Mouse (Mus musculus): ENCODE data around the gene Zfhx3. TPM values are rescaled to one million over a fixed set of nuclear protein-coding genes. Genes with fewer than 3 reads are reported as not detected.

Gene Zfhx3
- polyA plus RNA-seq, 1 experiment from 2014 or later: 8.2 TPM

DNA sequence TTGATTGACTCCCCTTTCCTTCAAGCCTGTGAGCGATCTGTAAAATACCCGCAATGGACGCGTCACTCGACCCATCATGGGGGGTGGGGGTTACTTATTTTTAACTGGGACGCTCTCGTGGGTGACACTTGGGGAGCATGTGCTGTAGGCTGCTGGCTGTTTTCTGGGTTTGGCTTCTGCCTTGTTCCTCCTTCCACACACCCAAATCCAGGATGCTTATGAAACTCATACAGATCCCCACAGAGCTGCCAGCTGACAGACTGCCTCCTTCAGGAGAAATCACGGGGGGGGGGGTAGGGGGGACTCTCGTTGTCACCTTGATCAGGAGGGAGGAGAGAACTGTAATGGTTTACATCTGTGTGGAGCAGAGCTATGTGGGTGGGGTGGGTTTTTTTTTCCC, 966.6 kb downstream of the Zfhx3 start:
- Histone ChIP-seq H3K27ac (ENCODE audit: low read length) (no peak overlapping the region), H3K9ac (replicated peaks; ENCODE audit: low read depth) (no peak overlapping the region), H3K4me1 (ENCODE audit: insufficient read depth, low read depth, low read length) (no peaks in the 10 kb centered on the region; the same call in 1 of the 2 replicates), H3K27me3 (replicated peaks; ENCODE audit: insufficient read depth, low read length) (no peaks in the 10 kb centered on the region), H3K4me2 (replicated peaks; ENCODE audit: low read depth, low read length) (no peak overlapping the region), H3K36me3 (ENCODE audit: insufficient read depth, low read length) (no peaks in the 10 kb centered on the region), H3K9me3 (ENCODE audit: low read length) (no peaks in the 10 kb centered on the region), H3K4me3 (ENCODE audit: low read depth, low read length) (no peak overlapping the region)
- no peak for DNase-seq (ENCODE audit: low spot score)
- WGBS: 75% methylated on average over 9 of the region's 9 CpGs
- no peak for ATAC-seq
- TF ChIP-seq CTCF (IDR thresholded peaks at IDR 0.05) (no peak), EP300 (IDR thresholded peaks at IDR 0.05) (no peak)

DNA sequence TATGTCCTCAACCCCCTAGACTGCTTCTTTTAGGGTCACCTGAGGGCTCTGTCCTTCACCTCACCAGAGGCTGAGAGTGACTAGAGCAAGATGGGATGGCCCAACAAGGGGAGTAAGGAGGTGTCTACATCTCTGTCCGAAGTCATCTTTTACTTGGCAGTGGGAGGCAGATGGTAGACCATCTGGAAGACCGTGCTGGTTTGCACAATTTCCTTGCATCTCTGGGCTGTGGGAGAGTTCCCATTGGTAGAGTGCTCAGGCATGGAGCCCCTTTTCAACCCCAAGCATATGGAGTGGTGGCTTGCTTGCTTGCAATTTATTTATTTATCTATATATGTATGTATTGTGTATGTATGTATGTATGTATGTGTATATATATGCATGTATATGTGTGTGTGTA, 967.0 kb downstream of the Zfhx3 start:
- no peak for TF ChIP-seq EP300 (IDR thresholded peaks at IDR 0.05)
- no peak for ATAC-seq
- WGBS: 59% methylated on average over 2 of the region's 2 CpGs
- Histone ChIP-seq H3K4me3 (ENCODE audit: low read depth, low read length) (no peak overlapping the region), H3K9me3 (ENCODE audit: low read length) (no peaks in the 10 kb centered on the region), H3K4me1 (ENCODE audit: insufficient read depth, low read depth, low read length) (no peaks in the 10 kb centered on the region; the same call in 1 of the 2 replicates), H3K36me3 (ENCODE audit: insufficient read depth, low read length) (no peaks in the 10 kb centered on the region), H3K27me3 (replicated peaks; ENCODE audit: insufficient read depth, low read length) (no peaks in the 10 kb centered on the region), H3K4me2 (replicated peaks; ENCODE audit: low read depth, low read length) (no peak overlapping the region), H3K9ac (replicated peaks; ENCODE audit: low read depth) (no peak overlapping the region), H3K27ac (ENCODE audit: low read length) (no peak overlapping the region)
- no peak for DNase-seq (ENCODE audit: low spot score)

DNA sequence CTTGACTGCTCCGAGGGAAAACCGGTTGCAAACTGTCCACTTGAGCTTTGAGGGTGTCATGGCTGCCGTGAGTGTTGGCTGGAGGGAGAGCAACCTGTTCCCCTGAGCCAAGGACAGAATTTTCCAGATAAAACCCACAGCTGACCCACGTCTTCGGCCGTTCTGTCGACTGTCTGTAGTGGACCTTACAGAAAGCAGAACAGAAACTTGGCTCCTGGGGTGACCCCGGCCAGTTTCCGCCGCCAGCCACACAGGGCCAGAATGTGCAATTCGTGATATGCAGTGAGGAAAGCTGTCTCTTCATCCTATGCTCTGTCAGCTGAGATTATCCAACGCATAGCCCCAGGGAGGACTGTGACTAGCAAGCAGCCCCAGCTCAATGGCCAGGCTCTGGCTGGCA, 968.4 kb downstream of the Zfhx3 start:
- peak; percentile 22 for DNase-seq (ENCODE audit: low spot score)
- no peak overlapping the region for H3K9ac ChIP-seq (replicated peaks; ENCODE audit: low read depth)
- no peak overlapping the region for H3K4me3 ChIP-seq (ENCODE audit: low read depth, low read length)
- TF ChIP-seq EP300 (IDR thresholded peaks at IDR 0.05): no peak
- TF ChIP-seq CTCF (IDR thresholded peaks at IDR 0.05): no peak
- peaks cover 5% of the 10 kb centered on the region; the same call in 1 of the 2 replicates for H3K4me1 ChIP-seq (ENCODE audit: insufficient read depth, low read depth, low read length)
- ATAC-seq: peak; percentile 15; the same call in 1 of the 2 replicates
- H3K4me2 ChIP-seq (replicated peaks; ENCODE audit: low read depth, low read length): peak overlapping the region; percentile 14; the same call in 1 of the 2 replicates
- no peaks in the 10 kb centered on the region for H3K9me3 ChIP-seq (ENCODE audit: low read length)
- H3K27me3 ChIP-seq (replicated peaks; ENCODE audit: insufficient read depth, low read length): no peaks in the 10 kb centered on the region
- 71% methylated on average over 12 of the region's 12 CpGs for WGBS
- H3K27ac ChIP-seq (ENCODE audit: low read length): 0 out of 2 replicates have a peak overlapping the region, but pooled peaks have one; percentile 14
- no peaks in the 10 kb centered on the region for H3K36me3 ChIP-seq (ENCODE audit: insufficient read depth, low read length)

DNA sequence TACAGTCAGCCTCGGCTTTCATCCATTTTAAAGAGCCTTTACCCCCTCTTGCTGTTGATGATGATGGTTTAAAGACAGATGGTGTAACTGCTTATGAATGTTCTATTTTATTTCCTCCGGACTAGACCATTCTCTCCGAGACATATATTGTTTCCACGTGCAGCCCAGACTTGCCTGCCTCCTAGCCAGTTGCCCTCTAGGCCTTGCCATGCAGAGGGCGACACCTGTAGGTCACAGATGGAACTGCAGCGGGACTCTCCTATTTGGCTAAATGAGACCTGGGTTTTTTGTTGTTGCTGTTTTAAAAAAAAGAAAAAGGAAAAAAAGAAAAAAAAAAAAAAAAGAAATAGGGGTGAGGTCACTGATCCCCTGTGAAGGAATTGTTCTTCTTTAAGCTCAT, 969.1 kb downstream of the Zfhx3 start:
- Histone ChIP-seq H3K4me2 (replicated peaks; ENCODE audit: low read depth, low read length) (no peak overlapping the region), H3K4me3 (ENCODE audit: low read depth, low read length) (no peak overlapping the region), H3K36me3 (ENCODE audit: insufficient read depth, low read length) (no peaks in the 10 kb centered on the region), H3K27me3 (replicated peaks; ENCODE audit: insufficient read depth, low read length) (no peaks in the 10 kb centered on the region), H3K9ac (replicated peaks; ENCODE audit: low read depth) (no peak overlapping the region), H3K4me1 (ENCODE audit: insufficient read depth, low read depth, low read length) (peaks cover 5% of the 10 kb centered on the region; the same call in 1 of the 2 replicates), H3K9me3 (ENCODE audit: low read length) (no peaks in the 10 kb centered on the region), H3K27ac (ENCODE audit: low read length) (no peak overlapping the region)
- WGBS: 6% methylated on average over 6 of the region's 6 CpGs
- ATAC-seq (peak; percentile 57), DNase-seq (ENCODE audit: low spot score) (peak; percentile 86)
- TF ChIP-seq CTCF (IDR thresholded peaks at IDR 0.05) (peak; percentile 98), EP300 (IDR thresholded peaks at IDR 0.05) (no peak)

DNA sequence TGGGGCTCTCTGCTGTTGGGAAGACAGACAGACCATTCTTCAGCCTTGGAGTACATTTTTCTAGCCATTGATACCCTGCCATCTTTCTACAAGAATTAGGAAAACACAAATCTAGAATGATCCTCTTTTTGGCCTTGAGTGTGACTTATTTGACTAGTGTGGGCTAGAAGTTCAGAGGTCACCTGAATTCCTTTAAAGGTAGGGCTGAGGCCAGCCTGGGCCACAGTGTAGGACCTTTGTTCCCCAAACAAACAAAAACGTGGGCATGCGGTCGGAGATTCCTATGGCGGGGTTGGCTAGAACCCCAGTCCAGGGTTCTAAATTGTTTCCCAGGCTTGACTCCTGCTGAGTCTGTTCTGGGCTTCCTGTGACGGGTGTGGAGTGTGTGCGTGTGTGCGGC, 970.6 kb downstream of the Zfhx3 start:
- no peak for ATAC-seq
- H3K4me2 ChIP-seq (replicated peaks; ENCODE audit: low read depth, low read length): no peak overlapping the region
- TF ChIP-seq EP300 (IDR thresholded peaks at IDR 0.05) (no peak), CTCF (IDR thresholded peaks at IDR 0.05) (no peak)
- no peak for DNase-seq (ENCODE audit: low spot score)
- 90% methylated on average over 7 of the region's 7 CpGs for WGBS
- no peaks in the 10 kb centered on the region for H3K27me3 ChIP-seq (replicated peaks; ENCODE audit: insufficient read depth, low read length)
- no peak overlapping the region for H3K27ac ChIP-seq (ENCODE audit: low read length)
- no peaks in the 10 kb centered on the region for H3K36me3 ChIP-seq (ENCODE audit: insufficient read depth, low read length)
- no peak overlapping the region for H3K9ac ChIP-seq (replicated peaks; ENCODE audit: low read depth)
- no peaks in the 10 kb centered on the region for H3K9me3 ChIP-seq (ENCODE audit: low read length)
- H3K4me1 ChIP-seq (ENCODE audit: insufficient read depth, low read depth, low read length): peaks cover 5% of the 10 kb centered on the region; the same call in 1 of the 2 replicates
- no peak overlapping the region for H3K4me3 ChIP-seq (ENCODE audit: low read depth, low read length)

DNA sequence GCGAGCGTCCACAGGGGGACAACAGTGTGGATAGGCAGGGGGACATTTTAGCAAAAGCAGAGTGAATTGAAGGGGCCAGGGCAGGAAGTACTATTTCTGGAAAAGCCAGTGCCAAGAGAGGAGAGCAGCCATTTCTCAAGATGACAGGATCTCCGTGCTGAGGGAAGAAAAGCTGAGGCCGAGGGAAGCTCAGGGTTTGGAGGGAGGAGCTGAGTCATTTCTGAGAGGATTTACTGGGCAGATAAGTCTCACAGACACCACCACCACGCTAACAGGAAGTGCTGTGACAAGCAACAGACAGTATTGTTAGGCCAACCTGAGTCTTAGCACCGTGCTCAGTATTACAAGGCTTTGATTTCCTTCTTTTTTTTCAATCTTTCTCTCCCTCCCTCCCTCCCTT, 973.0 kb downstream of the Zfhx3 start:
- Histone ChIP-seq H3K4me3 (ENCODE audit: low read depth, low read length) (no peak overlapping the region), H3K27me3 (replicated peaks; ENCODE audit: insufficient read depth, low read length) (no peaks in the 10 kb centered on the region), H3K9me3 (ENCODE audit: low read length) (no peaks in the 10 kb centered on the region), H3K4me2 (replicated peaks; ENCODE audit: low read depth, low read length) (0 out of 2 replicates have a peak overlapping the region, but pooled peaks have one; percentile 17), H3K4me1 (ENCODE audit: insufficient read depth, low read depth, low read length) (peaks cover 5% of the 10 kb centered on the region; the same call in 1 of the 2 replicates), H3K27ac (ENCODE audit: low read length) (peak overlapping the region; percentile 77), H3K9ac (replicated peaks; ENCODE audit: low read depth) (no peak overlapping the region), H3K36me3 (ENCODE audit: insufficient read depth, low read length) (no peaks in the 10 kb centered on the region)
- TF ChIP-seq CTCF (IDR thresholded peaks at IDR 0.05): no peak
- no peak for TF ChIP-seq EP300 (IDR thresholded peaks at IDR 0.05)
- WGBS: 10% methylated on average over 6 of the region's 6 CpGs
- DNase-seq (ENCODE audit: low spot score): peak; percentile 61
- ATAC-seq: peak; percentile 70

DNA sequence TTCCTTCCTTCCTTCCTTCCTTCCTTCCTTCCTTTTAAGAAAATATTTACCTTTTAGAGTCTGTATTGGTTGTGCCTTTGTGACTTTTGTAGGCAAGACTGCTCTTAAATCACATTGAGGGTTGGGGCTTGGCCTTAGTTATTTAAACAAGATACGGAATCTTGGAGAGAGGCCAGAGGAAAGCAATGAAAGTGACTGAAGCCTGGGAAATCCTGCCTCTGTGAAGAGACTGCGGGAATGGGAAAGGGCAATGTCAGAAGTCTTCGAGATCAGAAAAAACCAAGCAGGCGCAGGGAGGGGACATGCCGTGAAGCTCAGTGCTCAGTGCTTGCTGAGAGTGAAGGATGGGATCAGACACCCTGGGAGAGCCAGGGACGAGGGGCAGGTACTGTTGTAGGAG, 973.4 kb downstream of the Zfhx3 start:
- H3K36me3 ChIP-seq (ENCODE audit: insufficient read depth, low read length): no peaks in the 10 kb centered on the region
- peak overlapping the region; percentile 77 for H3K27ac ChIP-seq (ENCODE audit: low read length)
- H3K4me2 ChIP-seq (replicated peaks; ENCODE audit: low read depth, low read length): peak overlapping the region; percentile 17; the same call in 1 of the 2 replicates
- 9% methylated on average over 6 of the region's 6 CpGs for WGBS
- H3K27me3 ChIP-seq (replicated peaks; ENCODE audit: insufficient read depth, low read length): no peaks in the 10 kb centered on the region
- TF ChIP-seq CTCF (IDR thresholded peaks at IDR 0.05) (no peak), EP300 (IDR thresholded peaks at IDR 0.05) (no peak)
- ATAC-seq: peak; percentile 73
- H3K4me1 ChIP-seq (ENCODE audit: insufficient read depth, low read depth, low read length): peaks cover 5% of the 10 kb centered on the region; the same call in 1 of the 2 replicates
- H3K9ac ChIP-seq (replicated peaks; ENCODE audit: low read depth): no peak overlapping the region
- peak; percentile 93 for DNase-seq (ENCODE audit: low spot score)
- no peaks in the 10 kb centered on the region for H3K9me3 ChIP-seq (ENCODE audit: low read length)
- H3K4me3 ChIP-seq (ENCODE audit: low read depth, low read length): no peak overlapping the region
